Mouse (Mus musculus) midbrain, embryonic 15.5 days (tissue): Measurements from ENCODE around the gene Lrp10. TPM values are rescaled to one million over a fixed set of nuclear protein-coding genes. Genes with fewer than 3 reads are reported as not detected.

Source experiments
- polyA plus RNA-seq: library from polyadenylated mRNA; unstranded; fragments of >200 nt; fragmentation: Nextera tagmentation; extraction: Ambion mirVana; gene quantifications from 2 replicates; pipeline ENCODE4 v1.2.1, GENCODE M21; 2015

The Lrp10 gene
- polyA plus RNA-seq, 1 experiment from 2014 or later: 28.9 TPM

Other genes starting within 250 kb of the Lrp10 start
- 329 and 335 TPM in 2 replicates for gene Dad1, start 210.0 kb upstream of the Lrp10 start, polyA plus RNA-seq
- 45.9 and 53.2 TPM in 2 replicates for gene Abhd4, start 209.9 kb upstream of the Lrp10 start, polyA plus RNA-seq
- gene Olfr49, start 179.2 kb upstream of the Lrp10 start, polyA plus RNA-seq: not detected in 2 replicates
- 52.8 and 54.8 TPM in 2 replicates for gene Oxa1l, start 103.3 kb upstream of the Lrp10 start, polyA plus RNA-seq
- gene Slc7a7, start 46.4 kb upstream of the Lrp10 start, polyA plus RNA-seq: 4.7 and 4.9 TPM in 2 replicates
- 234 and 252 TPM in 2 replicates for gene Mrpl52, start 37.2 kb upstream of the Lrp10 start, polyA plus RNA-seq
- 45.4 and 51.0 TPM in 2 replicates for gene Mmp14, start 32.5 kb upstream of the Lrp10 start, polyA plus RNA-seq
- 45.2 and 47.1 TPM in 2 replicates for gene Rem2, start 12.0 kb downstream of the Lrp10 start, polyA plus RNA-seq
- gene Prmt5, start 53.4 kb downstream of the Lrp10 start, polyA plus RNA-seq: 99.8 and 102 TPM in 2 replicates
- gene Haus4, start 90.5 kb downstream of the Lrp10 start, polyA plus RNA-seq: 14.2 and 14.8 TPM in 2 replicates
- gene Ajuba, start 113.4 kb downstream of the Lrp10 start, polyA plus RNA-seq: 8.7 and 11.2 TPM in 2 replicates
- 6.7 and 9.0 TPM in 2 replicates for gene 4931414P19Rik, start 141.9 kb downstream of the Lrp10 start, polyA plus RNA-seq
- gene Psmb5, start 153.9 kb downstream of the Lrp10 start, polyA plus RNA-seq: 445 and 463 TPM in 2 replicates
- gene Psmb11, start 157.3 kb downstream of the Lrp10 start, polyA plus RNA-seq: not detected in 2 replicates
- gene Gm17606, start 176.8 kb downstream of the Lrp10 start, polyA plus RNA-seq: not detected in 2 replicates
- 14.1 and 15.5 TPM in 2 replicates for gene Cdh24, start 177.2 kb downstream of the Lrp10 start, polyA plus RNA-seq
- gene 1700123O20Rik, start 222.1 kb downstream of the Lrp10 start, polyA plus RNA-seq: 65.5 and 65.6 TPM in 2 replicates
- 145 TPM in 2 replicates for gene Acin1, start 222.8 kb downstream of the Lrp10 start, polyA plus RNA-seq
- gene Gm29776, start 234.7 kb downstream of the Lrp10 start, polyA plus RNA-seq: 0.32 and 0.37 TPM in 2 replicates
- 0.13 TPM in 1 of 2 replicates, not detected in the other for gene Cebpe, start 248.0 kb downstream of the Lrp10 start, polyA plus RNA-seq